Comparison of ENCODE assay signal across 10 mouse cellular contexts in the genomic region with DNA sequence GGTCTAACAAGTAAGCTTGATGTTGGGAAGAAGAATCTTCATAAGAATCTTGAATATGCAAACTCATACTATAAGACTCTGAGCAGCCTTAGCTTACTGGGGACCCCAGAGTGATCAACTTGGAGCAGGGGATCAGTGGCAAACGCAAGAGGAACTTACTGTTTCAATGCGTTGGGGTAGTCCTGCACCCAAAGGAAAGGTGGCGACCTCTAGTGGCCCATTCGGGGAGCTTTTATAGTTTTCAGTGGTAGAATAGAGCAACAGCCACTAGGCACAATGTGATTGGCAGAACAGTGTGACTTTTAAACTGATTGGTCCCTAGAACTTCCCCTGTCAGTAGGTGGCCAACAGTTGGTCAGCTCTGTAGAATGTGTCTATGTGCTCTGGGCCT.
DNase-seq lines count a peak whose midpoint lies in the region; ATAC-seq and TF ChIP-seq lines count a peak whose summit lies in the region.
"Had no signal": no experiment of that assay in that cellular context is flagged by ENCODE, and none has a peak within 500 bp of the region (broad histone marks: within the 10 kb centered on the region; RNA-seq: fewer than 3 reads in every experiment).

No protein-coding gene starts in this region.

- H3K4me1 ChIP-seq in intestine, postnatal 0 days (replicated peaks; ENCODE audit: control insufficient read depth, insufficient read depth, low read length), result no peaks in the 10 kb centered on the region
- H3K4me1 ChIP-seq: forebrain, embryonic 13.5 days; liver, embryonic 13.5 days had no signal

- H3K4me2 ChIP-seq in intestine, postnatal 0 days (replicated peaks; ENCODE audit: low read depth), result no peak overlapping the region
- H3K4me2 ChIP-seq: forebrain, embryonic 13.5 days; liver, embryonic 13.5 days had no signal

- ATAC-seq in cerebellum, adult (ENCODE audit: insufficient number of reproducible peaks, low FRiP score, low TSS enrichment), result no peak
- ATAC-seq in intestine, postnatal 0 days, result no peak
- ATAC-seq: forebrain, embryonic 13.5 days had no signal

- WGBS in intestine, postnatal 0 days, result 35% methylated on average over 4 of the region's 4 CpGs

- peak; percentile 46 for TF ChIP-seq CTCF in intestine, postnatal 0 days (IDR thresholded peaks at IDR 0.05; ENCODE audit: low read depth)

- no peaks in the 10 kb centered on the region for H3K9me3 ChIP-seq in intestine, postnatal 0 days (ENCODE audit: control insufficient read depth)
- H3K9me3 ChIP-seq: forebrain, embryonic 13.5 days; liver, embryonic 13.5 days had no signal

- no peaks in the 10 kb centered on the region for H3K27me3 ChIP-seq in intestine, postnatal 0 days (replicated peaks; ENCODE audit: control insufficient read depth, insufficient read depth, low read length)
- H3K27me3 ChIP-seq: forebrain, embryonic 13.5 days; liver, embryonic 13.5 days had no signal

- no peaks in the 10 kb centered on the region for H3K36me3 ChIP-seq in intestine, postnatal 0 days (ENCODE audit: control insufficient read depth, insufficient read depth)
- H3K36me3 ChIP-seq: liver, embryonic 13.5 days had no signal

- H3K9ac ChIP-seq in intestine, postnatal 0 days (ENCODE audit: low read depth, low read length), result no peak overlapping the region
- H3K9ac ChIP-seq: forebrain, embryonic 13.5 days; liver, embryonic 13.5 days had no signal

- H3K4me3 ChIP-seq in intestine, postnatal 0 days (ENCODE audit: low read depth, low read length), result no peak overlapping the region
- H3K4me3 ChIP-seq: forebrain, embryonic 13.5 days; liver, embryonic 13.5 days had no signal

- DNase-seq in cerebellum, adult 9-10 months, result peak; percentile 2
- DNase-seq in layer of hippocampus, postnatal 10 days (ENCODE audit: low spot score in 2 of 2), result peak; percentile 9 to 17
- DNase-seq in layer of hippocampus, adult 9-10 months (ENCODE audit: low spot score), result no peak
- DNase-seq in ZHBTc4 (ENCODE audit: low read depth, low spot score), result peak; percentile 62
- no peak for DNase-seq in ovary, adult 18-20 months (ENCODE audit: low spot score)
- DNase-seq in lung, adult 18-20 months, result no peak
- DNase-seq: liver, embryonic 13.5 days had no signal

- no peak overlapping the region for H3K27ac ChIP-seq in intestine, postnatal 0 days (ENCODE audit: low read depth, low read length)
- H3K27ac ChIP-seq: forebrain, embryonic 13.5 days; liver, embryonic 13.5 days had no signal

Comparison
In these comparisons a context has a peak if more than half of its experiments do, and no peak if none do; other contexts are left out.
1. DNase-seq: peak in cerebellum, adult 9-10 months (single experiment), layer of hippocampus, postnatal 10 days (2 of 2) and ZHBTc4 (single experiment); none in layer of hippocampus, adult 9-10 months (single experiment), ovary, adult 18-20 months (single experiment) and lung, adult 18-20 months (0 of 2).